Mouse (Mus musculus) neural tube, embryonic 11.5 days (tissue): ENCODE data around the gene Cpm. TPM values are rescaled to one million over a fixed set of nuclear protein-coding genes. Genes with fewer than 3 reads are reported as not detected.

Experiments
- ATAC-seq: fragments of 200-750 bp; cut with Nextera tagmentation; 2 replicates; pipeline ENCODE4 v1.8.0; 2017; ENCODE audit warnings: moderate number of reproducible peaks, mild to moderate bottlenecking, moderate TSS enrichment, moderate library complexity; ENCODE audit not compliant: insufficient read depth, low FRiP score, low TSS enrichment
- DNase-seq: peaks from one replicate; pipeline ENCODE4 v3.0.0-alpha.2; 2015; ENCODE audit warnings: low spot score
- H3K27ac ChIP-seq: fragments of 300-500 bp; sonication (generic); 2 replicates; pipeline ENCODE4 v1.5.1; 2014; ENCODE audit warnings: low read depth, mild to moderate bottlenecking, low read length
- H3K27me3 ChIP-seq: fragments of 300-500 bp; sonication (generic); 2 replicates; pipeline ENCODE4 v1.6.1; 2014; ENCODE audit warnings: mild to moderate bottlenecking, low read length, mixed read lengths; ENCODE audit not compliant: control insufficient read depth, insufficient read depth
- H3K36me3 ChIP-seq: fragments of 300-500 bp; sonication (generic); 2 replicates; pipeline ENCODE4 v1.6.1; 2014; ENCODE audit warnings: mild to moderate bottlenecking, low read length, moderate library complexity, mixed read lengths; ENCODE audit not compliant: control insufficient read depth, insufficient read depth
- H3K4me1 ChIP-seq: fragments of 300-500 bp; sonication (generic); 2 replicates; pipeline ENCODE4 v1.6.1; 2014; ENCODE audit warnings: low read length, mixed read lengths; ENCODE audit not compliant: control insufficient read depth, insufficient read depth
- H3K4me2 ChIP-seq: fragments of 300-500 bp; sonication (generic); 2 replicates; pipeline ENCODE4 v1.6.1; 2014; ENCODE audit warnings: low read depth, mild to moderate bottlenecking, moderate library complexity
- H3K4me3 ChIP-seq: fragments of 300-500 bp; sonication (generic); 2 replicates; pipeline ENCODE4 v1.5.1; 2014; ENCODE audit warnings: low read depth, low read length
- H3K9ac ChIP-seq: fragments of 300-500 bp; sonication (generic); 2 replicates; pipeline ENCODE4 v1.6.1; 2014; ENCODE audit warnings: mild to moderate bottlenecking, low read length
- H3K9me3 ChIP-seq: fragments of 300-500 bp; sonication (generic); 2 replicates; pipeline ENCODE4 v1.6.1; 2016; ENCODE audit warnings: low read length; ENCODE audit not compliant: control insufficient read depth
- WGBS: fragments of 180-500 bp; shearing (Covaris S2); extraction: QIAGEN DNeasy Blood & Tissue Kit; methylation state at CpG from one replicate; pipeline ENCODE4 v1.1.7; 2014; 5-methylcytosine and 5-hydroxymethylcytosine counted together
- polyA plus RNA-seq: library from polyadenylated mRNA; unstranded; fragments of >200 nt; fragmentation: Nextera tagmentation; extraction: Ambion mirVana; gene quantifications from 2 replicates; pipeline ENCODE4 v1.2.1, GENCODE M21; 2014

Cpm gene
- polyA plus RNA-seq, 1 experiment from 2014 or later, result 21.1 TPM

- Histone ChIP-seq H3K4me3 (no peak overlapping the region), H3K9ac (no peak overlapping the region), H3K4me2 (no peak overlapping the region), H3K27ac (no peak overlapping the region), H3K27me3 (no peaks in the 10 kb centered on the region), H3K36me3 (no peaks in the 10 kb centered on the region), H3K9me3 (no peaks in the 10 kb centered on the region), H3K4me1 (0 out of 2 replicates have a peak, but pooled peaks cover 2% of the 10 kb centered on the region)
- 85% methylated on average over 3 of the region's 3 CpGs for WGBS
- ATAC-seq, result no peak
- DNase-seq, result no peak
Observed at GRCm38 (mm10) chr10:117716686-117717085, 87.4 kb downstream of the Cpm start.

GRCm38 (mm10) chr10:117717583-117717982, 88.3 kb downstream of the Cpm start:
- Histone ChIP-seq H3K27ac (no peak overlapping the region), H3K36me3 (no peaks in the 10 kb centered on the region), H3K4me2 (no peak overlapping the region), H3K27me3 (no peaks in the 10 kb centered on the region), H3K9ac (no peak overlapping the region), H3K4me3 (no peak overlapping the region), H3K4me1 (0 out of 2 replicates have a peak, but pooled peaks cover 2% of the 10 kb centered on the region), H3K9me3 (no peaks in the 10 kb centered on the region)
- ATAC-seq, result no peak
- peak; percentile 33 for DNase-seq
- 13% methylated on average over 4 of the region's 4 CpGs for WGBS

- Histone ChIP-seq H3K36me3 (no peaks in the 10 kb centered on the region), H3K4me3 (no peak overlapping the region), H3K9me3 (no peaks in the 10 kb centered on the region), H3K4me2 (no peak overlapping the region), H3K4me1 (0 out of 2 replicates have a peak, but pooled peaks cover 2% of the 10 kb centered on the region), H3K27ac (no peak overlapping the region), H3K27me3 (no peaks in the 10 kb centered on the region), H3K9ac (no peak overlapping the region)
- ATAC-seq (no peak), DNase-seq (no peak)
- WGBS, result 74% methylated on average over 19 of the region's 19 CpGs
Observed at GRCm38 (mm10) chr10:117718161-117719119, 89.1 kb downstream of the Cpm start.

- H3K4me2 ChIP-seq, result no peak overlapping the region
- H3K4me3 ChIP-seq, result no peak overlapping the region
- 86% methylated on average over 5 of the region's 5 CpGs for WGBS
- H3K27me3 ChIP-seq, result no peaks in the 10 kb centered on the region
- H3K4me1 ChIP-seq, result no peaks in the 10 kb centered on the region
- no peaks in the 10 kb centered on the region for H3K36me3 ChIP-seq
- no peaks in the 10 kb centered on the region for H3K9me3 ChIP-seq
- DNase-seq (no peak), ATAC-seq (no peak)
- H3K27ac ChIP-seq, result no peak overlapping the region
- no peak overlapping the region for H3K9ac ChIP-seq
Observed at GRCm38 (mm10) chr10:117724136-117724718, 94.9 kb downstream of the Cpm start.

GRCm38 (mm10) chr10:117724804-117725361, 95.6 kb downstream of the Cpm start:
- ATAC-seq, result no peak
- 95% methylated on average over 3 of the region's 3 CpGs for WGBS

GRCm38 (mm10) chr10:117725671-117726070, 96.4 kb downstream of the Cpm start:
- 78% methylated on average over 7 of the region's 7 CpGs for WGBS
- H3K27me3 ChIP-seq, result no peaks in the 10 kb centered on the region
- no peaks in the 10 kb centered on the region for H3K36me3 ChIP-seq
- ATAC-seq (no peak), DNase-seq (no peak)
- H3K9ac ChIP-seq, result no peak overlapping the region
- H3K4me3 ChIP-seq, result no peak overlapping the region
- H3K27ac ChIP-seq, result no peak overlapping the region
- no peak overlapping the region for H3K4me2 ChIP-seq
- H3K4me1 ChIP-seq, result no peaks in the 10 kb centered on the region
- H3K9me3 ChIP-seq, result no peaks in the 10 kb centered on the region

More at GRCm38 (mm10) chr10:117724804-117725361, 95.6 kb downstream of the Cpm start:
- DNase-seq, result no peak
- Histone ChIP-seq H3K9ac (no peak overlapping the region), H3K4me3 (no peak overlapping the region), H3K27ac (no peak overlapping the region), H3K27me3 (no peaks in the 10 kb centered on the region), H3K9me3 (no peaks in the 10 kb centered on the region), H3K36me3 (no peaks in the 10 kb centered on the region), H3K4me2 (no peak overlapping the region), H3K4me1 (no peaks in the 10 kb centered on the region)

GRCm38 (mm10) chr10:117726350-117726749, 97.0 kb downstream of the Cpm start:
- no peak for ATAC-seq
- WGBS, result 91% methylated on average over 4 of the region's 4 CpGs
- no peaks in the 10 kb centered on the region for H3K27me3 ChIP-seq

GRCm38 (mm10) chr10:117726888-117727385, 97.6 kb downstream of the Cpm start:
- no peaks in the 10 kb centered on the region for H3K36me3 ChIP-seq
- no peak overlapping the region for H3K27ac ChIP-seq
- H3K9me3 ChIP-seq, result no peaks in the 10 kb centered on the region
- H3K9ac ChIP-seq, result no peak overlapping the region
- no peaks in the 10 kb centered on the region for H3K27me3 ChIP-seq
- DNase-seq (no peak), ATAC-seq (no peak)
- 96% methylated on average over 4 of the region's 4 CpGs for WGBS
- H3K4me3 ChIP-seq, result no peak overlapping the region
- no peak overlapping the region for H3K4me2 ChIP-seq
- H3K4me1 ChIP-seq, result no peaks in the 10 kb centered on the region

More at GRCm38 (mm10) chr10:117726350-117726749, 97.0 kb downstream of the Cpm start:
- Histone ChIP-seq H3K9me3 (no peaks in the 10 kb centered on the region), H3K4me2 (no peak overlapping the region), H3K4me1 (no peaks in the 10 kb centered on the region), H3K36me3 (no peaks in the 10 kb centered on the region), H3K9ac (no peak overlapping the region), H3K4me3 (no peak overlapping the region), H3K27ac (no peak overlapping the region)
- no peak for DNase-seq
